Mouse (Mus musculus): ENCODE data around the gene Cyp3a11. TPM values are rescaled to one million over a fixed set of nuclear protein-coding genes. Genes with fewer than 3 reads are reported as not detected.
"Not testable (repeated sequence)": the region's sequence is repeated elsewhere in the genome, so short reads cannot be mapped to it uniquely, and the experiment has no call there.

Cyp3a11 gene
- not detected for total RNA-seq (2021)

DNA sequence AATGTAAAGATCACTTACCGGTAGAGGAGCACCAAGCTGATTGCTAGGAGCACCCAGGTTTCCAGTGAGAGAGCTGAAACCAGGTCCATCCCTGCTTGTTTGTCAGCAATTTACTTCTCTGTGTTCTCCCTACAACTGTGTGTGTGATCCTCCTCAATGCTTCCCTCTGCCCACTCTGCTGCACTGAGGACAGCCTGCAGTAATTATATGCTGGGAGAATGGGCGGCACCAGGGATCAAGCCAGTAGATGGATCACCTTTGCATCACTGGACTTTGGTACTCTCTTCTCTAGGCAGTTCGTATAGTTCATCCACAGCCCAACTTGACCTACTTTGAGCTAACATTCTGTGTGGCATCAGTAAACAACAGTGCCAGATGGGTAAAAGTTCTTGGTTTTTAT is at the start of gene Cyp3a11:
Cyp3a11 (minus strand) TSS at position 277 of the 400 bp plus-strand sequence.
- no peak for DNase-seq (ENCODE audit: extremely low spot score in 1 of 2, low spot score in 1 of 2)

DNA sequence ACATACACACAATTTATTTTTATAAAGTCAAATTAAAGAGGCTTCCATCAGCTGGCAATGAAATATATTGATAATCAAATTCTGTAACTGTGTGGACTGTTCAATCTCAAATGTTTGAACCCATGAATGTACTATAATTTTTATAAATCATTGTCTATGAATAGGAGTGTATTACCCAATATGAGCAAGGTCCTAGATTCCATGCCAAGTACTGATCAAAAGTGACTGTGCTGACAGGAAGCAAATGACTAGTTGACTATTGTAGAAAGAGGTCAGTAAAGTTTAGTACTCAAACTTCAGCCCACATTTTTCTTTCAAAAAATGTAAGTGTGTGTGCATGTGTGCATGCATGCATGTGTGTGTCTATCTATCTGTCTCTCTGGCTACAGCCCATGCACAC is 33.1 kb upstream of the Cyp3a11 start:
- no peak for DNase-seq (ENCODE audit: extremely low spot score in 1 of 2, low spot score in 1 of 2)

DNA sequence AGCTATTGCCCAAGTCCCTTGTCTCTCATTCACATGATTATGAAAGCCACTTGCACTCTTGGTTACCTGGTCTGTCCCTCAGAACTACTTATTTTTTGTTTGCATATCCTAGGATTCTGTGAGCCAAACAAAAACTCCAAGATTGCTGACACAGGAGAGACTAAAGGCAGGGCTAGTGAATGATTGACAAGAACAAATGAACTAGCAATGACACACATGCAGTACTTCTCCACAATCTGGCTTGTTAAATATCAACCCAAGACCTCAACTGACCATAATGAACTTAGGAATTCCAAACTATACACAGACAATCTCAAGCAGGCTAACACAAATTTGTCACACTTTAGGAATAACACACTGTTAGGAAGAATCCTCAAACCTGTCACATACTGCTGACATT is 32.0 kb upstream of the Cyp3a11 start:
- no peak for DNase-seq (ENCODE audit: extremely low spot score in 1 of 2, low spot score in 1 of 2)

DNA sequence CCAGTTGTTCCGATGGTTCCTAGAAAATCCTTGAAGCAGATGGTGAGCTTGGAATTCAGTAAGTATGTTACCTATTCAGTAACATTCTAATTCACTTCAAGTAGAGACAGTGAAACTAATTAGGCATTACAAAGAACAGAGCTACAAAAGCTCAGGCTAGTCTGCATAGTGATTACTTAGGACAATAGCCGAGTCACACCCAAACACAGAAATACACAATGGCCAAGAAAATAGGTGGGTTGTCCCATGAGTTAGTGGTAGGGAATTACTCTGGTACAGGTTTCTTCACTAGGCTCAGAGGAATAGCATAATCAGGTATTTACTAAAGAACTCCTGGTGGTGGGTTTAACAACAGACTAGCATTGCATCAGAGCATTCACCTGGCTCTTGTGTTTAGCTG is 27.2 kb upstream of the Cyp3a11 start:
- not testable (repeated sequence) for DNase-seq (ENCODE audit: extremely low spot score in 1 of 2, low spot score in 1 of 2)

DNA sequence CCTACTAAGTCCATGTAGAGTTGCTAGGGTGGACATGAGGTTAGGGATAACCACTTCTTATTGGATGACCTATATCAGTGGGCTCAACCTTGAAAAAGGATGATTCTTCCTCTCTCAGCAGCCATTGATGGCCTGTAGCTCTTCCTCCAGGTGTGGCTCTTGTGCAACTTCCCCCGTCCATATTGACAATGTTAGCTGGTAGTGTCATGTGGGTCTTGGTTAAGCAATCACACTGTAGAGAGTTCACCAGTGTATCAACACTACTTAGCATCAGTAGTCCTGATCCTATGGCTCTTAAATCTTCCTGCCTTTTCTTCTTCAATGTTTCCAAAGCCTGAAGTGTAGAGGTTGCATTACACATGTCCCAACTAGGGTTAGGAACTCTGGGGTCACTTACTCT is 24.8 kb upstream of the Cyp3a11 start:
- DNase-seq (ENCODE audit: extremely low spot score in 1 of 2, low spot score in 1 of 2), result no peak

DNA sequence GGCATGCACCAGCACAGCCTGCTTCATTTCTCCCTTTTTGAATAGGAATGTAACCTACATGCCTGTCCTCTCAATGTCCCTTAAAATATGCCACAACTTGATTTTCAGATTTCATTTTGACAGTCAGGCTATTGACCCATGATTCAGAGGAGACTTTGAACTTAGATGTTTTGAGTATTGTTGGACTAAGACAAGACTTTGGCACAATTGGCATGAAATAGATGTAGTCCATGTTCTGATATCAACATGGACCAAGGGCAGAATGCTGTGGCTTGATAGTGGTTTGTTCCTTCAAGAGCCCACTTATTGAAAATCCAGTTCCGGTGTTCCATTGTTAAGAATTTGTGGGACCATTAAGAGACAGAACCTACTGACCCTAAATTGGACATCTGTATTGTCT is 23.6 kb upstream of the Cyp3a11 start:
- DNase-seq (ENCODE audit: extremely low spot score in 1 of 2, low spot score in 1 of 2), result no peak

DNA sequence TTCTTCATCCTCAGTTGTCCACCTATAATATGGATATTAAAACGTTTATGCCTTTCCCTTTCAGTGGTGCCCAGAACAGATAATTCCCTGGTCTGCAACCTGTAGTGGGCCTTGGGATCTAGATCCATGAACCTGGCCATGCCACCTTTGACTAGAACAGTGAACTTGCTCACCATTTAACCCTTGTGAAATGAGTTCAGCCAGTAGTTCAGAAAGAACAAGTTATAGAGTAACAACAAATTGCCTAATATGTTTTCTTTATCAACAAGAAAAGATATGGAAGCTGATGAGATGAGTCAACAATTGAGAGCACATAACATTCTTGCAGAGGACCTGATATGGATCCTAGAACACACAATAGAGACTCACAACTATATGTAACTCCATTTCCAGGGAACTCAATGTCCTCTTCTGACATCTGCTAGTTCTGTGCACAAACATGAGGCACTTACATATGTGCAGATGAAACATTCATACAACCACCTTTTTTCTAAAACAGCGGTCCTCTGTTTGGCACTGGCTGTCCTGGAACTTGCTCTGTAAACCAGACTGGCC is 20.7 kb upstream of the Cyp3a11 start:
- no peak for DNase-seq (ENCODE audit: extremely low spot score in 1 of 2, low spot score in 1 of 2)

DNA sequence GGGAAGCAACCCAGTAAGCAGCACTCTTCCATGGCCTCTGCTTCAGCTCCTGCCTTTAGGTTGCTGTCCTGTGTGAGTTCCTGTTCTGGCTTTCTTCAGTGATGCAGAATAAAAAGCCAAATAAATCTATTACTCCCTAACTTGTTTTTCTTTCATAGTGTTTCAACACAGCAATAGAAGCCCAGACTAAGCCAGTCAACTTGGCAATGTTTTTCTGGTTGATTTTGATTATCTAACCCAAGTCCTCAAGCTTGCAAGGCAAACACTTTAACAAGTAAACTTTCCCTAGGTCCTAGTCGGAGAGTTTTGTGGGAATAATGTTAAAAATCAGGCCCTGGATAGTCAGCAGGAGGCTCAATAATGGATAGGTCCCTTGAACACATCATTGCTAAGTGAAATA is 17.5 kb upstream of the Cyp3a11 start:
- DNase-seq (ENCODE audit: extremely low spot score in 1 of 2, low spot score in 1 of 2), result no peak

DNA sequence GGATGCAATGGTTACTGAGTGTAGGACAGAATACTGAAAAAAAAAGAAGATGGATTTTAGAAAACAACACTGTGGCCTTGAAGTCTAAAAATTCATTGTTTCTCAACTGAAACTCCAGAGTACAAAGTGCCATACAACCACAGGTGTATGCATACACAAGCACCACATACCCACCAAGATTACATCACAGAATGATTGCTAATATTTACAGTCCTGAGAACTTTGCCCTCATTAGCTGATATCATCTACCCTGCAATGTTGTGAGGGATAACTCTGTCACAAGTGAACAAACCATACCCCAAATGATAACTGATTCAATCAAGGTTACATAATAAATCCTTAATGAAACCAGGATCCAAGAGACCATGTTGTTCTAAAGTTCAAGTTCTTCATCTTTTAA is 1.4 kb upstream of the Cyp3a11 start:
- no peak for DNase-seq (ENCODE audit: extremely low spot score in 1 of 2, low spot score in 1 of 2)

DNA sequence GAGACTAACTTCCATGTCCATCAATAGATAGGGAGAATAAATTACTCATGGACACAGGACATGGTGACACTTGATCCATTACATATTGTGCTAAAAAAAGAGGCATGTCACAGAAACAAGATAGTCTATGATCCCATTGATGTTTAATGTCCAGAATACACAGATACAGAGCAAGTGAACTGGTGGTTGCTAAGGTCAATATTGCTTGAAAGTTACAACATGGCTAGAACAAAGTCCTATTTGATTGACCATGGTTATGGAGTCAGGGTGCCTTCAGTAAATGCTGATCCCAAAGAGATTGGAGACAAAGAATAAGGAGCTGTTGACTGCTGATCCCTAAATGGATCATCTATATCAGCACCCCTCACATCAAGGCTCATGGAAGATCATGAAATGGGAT is 12.3 kb downstream of the Cyp3a11 start:
- DNase-seq (ENCODE audit: extremely low spot score in 1 of 2, low spot score in 1 of 2), result not testable (repeated sequence)

DNA sequence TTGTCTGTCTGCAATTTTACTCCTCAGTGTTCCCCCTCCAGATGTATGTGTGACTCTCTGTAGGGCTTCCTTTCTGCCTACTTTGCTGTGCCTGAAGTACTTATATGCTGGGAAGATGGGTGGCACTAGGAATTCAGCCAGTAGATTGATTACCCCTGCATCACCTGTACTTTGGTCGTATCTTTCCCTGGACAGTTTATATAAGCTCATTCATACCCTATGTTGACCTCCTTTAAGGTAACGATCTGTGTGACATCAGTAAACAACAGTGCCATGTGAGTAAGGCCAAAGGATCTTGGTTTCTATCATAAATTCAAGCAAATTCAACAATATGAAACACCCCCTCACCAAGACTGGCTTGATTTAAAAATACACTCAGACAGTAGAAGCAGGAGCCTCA is 74.0 kb downstream of the Cyp3a11 start, which contains the start of gene Cyp3a44:
Cyp3a44 (minus strand) TSS at position 79 of the 400 bp plus-strand sequence.
- DNase-seq (ENCODE audit: extremely low spot score in 1 of 2, low spot score in 1 of 2), result not testable (repeated sequence)

Other genes starting within 250 kb of the Cyp3a11 start
- not detected for gene Cyp3a41a, start 159.8 kb downstream of the Cyp3a11 start, total RNA-seq (2021)
- gene Cyp3a44, start 74.1 kb downstream of the Cyp3a11 start, total RNA-seq (2021), result not detected
- not detected for gene Cyp3a25, start 129.7 kb upstream of the Cyp3a11 start, total RNA-seq (2021)
- gene Cyp3a59, start 199.3 kb upstream of the Cyp3a11 start, total RNA-seq (2021), result not detected

All from layer of hippocampus, postnatal 25 days (tissue).